Mouse (Mus musculus): Measurements from ENCODE around the gene Atg14.

DNA sequence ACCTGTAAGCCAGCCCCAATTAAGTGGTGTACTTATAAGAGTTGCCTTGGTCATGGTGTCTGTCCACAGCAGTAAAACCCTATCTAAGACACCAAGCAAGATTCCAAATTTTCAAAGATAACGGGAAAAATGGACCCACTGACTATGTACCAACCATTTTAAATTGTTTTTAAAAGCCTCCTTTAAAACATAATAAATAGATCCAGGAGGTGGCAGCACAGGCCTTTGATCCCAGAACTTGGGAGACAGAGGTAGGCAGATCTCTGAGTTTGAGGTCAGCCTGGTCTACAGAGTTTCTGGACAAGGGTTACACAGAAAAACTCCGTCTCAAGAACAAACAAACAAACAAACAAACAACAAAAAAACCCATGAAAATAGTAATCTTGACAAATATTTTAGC lies 11.2 kb upstream of the Atg14 start:
- no peak for TF ChIP-seq CTCF (IDR thresholded peaks at IDR 0.05; ENCODE audit: borderline replicate concordance, insufficient read depth, low read length)
- no peak for TF ChIP-seq POLR2A (IDR thresholded peaks at IDR 0.05; ENCODE audit: low read depth, low read length)
